Mouse (Mus musculus) midbrain, embryonic 15.5 days (tissue): Measurements from ENCODE around the gene Rem1. TPM values are rescaled to one million over a fixed set of nuclear protein-coding genes. Genes with fewer than 3 reads are reported as not detected.

Source experiments
- polyA plus RNA-seq: library from polyadenylated mRNA; unstranded; fragments of >200 nt; fragmentation: Nextera tagmentation; extraction: Ambion mirVana; gene quantifications from 2 replicates; pipeline ENCODE4 v1.2.1, GENCODE M21; 2015

Rem1 gene
- polyA plus RNA-seq, 1 experiment from 2014 or later = 0.30 TPM

Other genes with a start within 250 kb of the Rem1 start
- 15.4 and 17.0 TPM in 2 replicates for gene Sox12, start 228.9 kb upstream of the Rem1 start, polyA plus RNA-seq
- 18.0 and 20.2 TPM in 2 replicates for gene Zcchc3, start 211.9 kb upstream of the Rem1 start, polyA plus RNA-seq
- gene 6820408C15Rik, start 211.4 kb upstream of the Rem1 start, polyA plus RNA-seq = 1.9 and 2.5 TPM in 2 replicates
- not detected in 2 replicates for gene Defb23, start 162.3 kb upstream of the Rem1 start, polyA plus RNA-seq
- gene Defb20, start 149.9 kb upstream of the Rem1 start, polyA plus RNA-seq = not detected in 2 replicates
- not detected in 2 replicates for gene Defb22, start 136.8 kb upstream of the Rem1 start, polyA plus RNA-seq
- gene Defb26, start 115.3 kb upstream of the Rem1 start, polyA plus RNA-seq = not detected in 2 replicates
- not detected in 2 replicates for gene Defb28, start 108.7 kb upstream of the Rem1 start, polyA plus RNA-seq
- gene Defb29, start 86.9 kb upstream of the Rem1 start, polyA plus RNA-seq = not detected in 2 replicates
- not detected in 2 replicates for gene Gm17416, start 57.6 kb upstream of the Rem1 start, polyA plus RNA-seq
- not detected in 2 replicates for gene Defb21, start 54.2 kb upstream of the Rem1 start, polyA plus RNA-seq
- gene Defb19, start 46.6 kb upstream of the Rem1 start, polyA plus RNA-seq = not detected in 2 replicates
- gene Defb45, start 27.6 kb upstream of the Rem1 start, polyA plus RNA-seq = not detected in 2 replicates
- not detected in 2 replicates for gene Defb36, start 22.6 kb upstream of the Rem1 start, polyA plus RNA-seq
- not detected in 2 replicates for gene Defb25, start 3.9 kb upstream of the Rem1 start, polyA plus RNA-seq
- gene H13, start 42.5 kb downstream of the Rem1 start, polyA plus RNA-seq = 178 and 186 TPM in 2 replicates
- gene Mcts2, start 60.1 kb downstream of the Rem1 start, polyA plus RNA-seq = 33.7 and 34.3 TPM in 2 replicates
- 30.7 and 33.7 TPM in 2 replicates for gene Id1, start 109.3 kb downstream of the Rem1 start, polyA plus RNA-seq
- gene Cox4i2, start 127.2 kb downstream of the Rem1 start, polyA plus RNA-seq = 5.2 and 6.4 TPM in 2 replicates
- gene Bcl2l1, start 204.8 kb downstream of the Rem1 start, polyA plus RNA-seq = 195 and 197 TPM in 2 replicates
- gene Tpx2, start 221.0 kb downstream of the Rem1 start, polyA plus RNA-seq = 12.9 and 14.6 TPM in 2 replicates